Mouse (Mus musculus) layer of hippocampus, adult 8-10 months (tissue): ENCODE data around the gene Fgfr2. TPM values are rescaled to one million over a fixed set of nuclear protein-coding genes. Genes with fewer than 3 reads are reported as not detected.

Experiments used
- DNase-seq, 2 experiments: peaks; one replicate each; pipeline ENCODE4 v3.0.0; 2022; ENCODE audit warnings: low spot score in 2 of 2
- total RNA-seq, 4 experiments: library from RNA; stranded (reverse); gene quantifications; 2 replicates each; pipeline ENCODE4 v1.2.4; 2022

Fgfr2 gene
- 10 to 100 TPM; 60.7 to 72.9 (median 65.8) TPM for total RNA-seq

- peak in 1 of 2 experiments; percentile 30 for DNase-seq
Measured at GRCm38 (mm10) chr7:133123244-133123998, at the start of gene Fgfr2. Fgfr2 (minus strand) TSS chr7:133123350.

GRCm38 (mm10) chr7:133171403-133172032, 48.4 kb upstream of the Fgfr2 start:
- DNase-seq, result no peak

GRCm38 (mm10) chr7:133168928-133169327, 45.8 kb upstream of the Fgfr2 start:
- DNase-seq, result no peak

GRCm38 (mm10) chr7:133167903-133168302, 44.8 kb upstream of the Fgfr2 start:
- DNase-seq, result no peak

- no peak for DNase-seq
Measured at GRCm38 (mm10) chr7:133164770-133165169, 41.6 kb upstream of the Fgfr2 start.

GRCm38 (mm10) chr7:133163011-133163410, 39.9 kb upstream of the Fgfr2 start:
- no peak for DNase-seq

DNA sequence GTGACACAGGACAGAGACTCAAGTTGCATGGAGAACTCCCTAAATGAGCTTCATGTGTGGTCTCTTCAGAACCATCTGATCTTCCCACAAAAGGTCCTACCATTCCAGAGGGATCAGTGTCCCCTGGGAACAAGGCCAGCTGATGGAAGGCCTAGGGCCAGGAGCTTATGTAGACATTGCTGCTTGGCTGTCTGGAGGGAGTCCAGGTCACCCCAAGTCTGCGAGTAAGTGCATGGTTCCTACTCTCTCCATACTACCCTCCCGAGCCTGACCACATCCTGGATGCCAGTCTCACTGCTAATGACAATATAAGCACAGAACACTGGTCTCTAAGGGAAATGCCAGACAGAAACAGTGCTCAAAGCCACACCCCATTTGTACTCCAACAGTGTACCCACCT, 39.0 kb upstream of the Fgfr2 start:
- DNase-seq, result no peak

GRCm38 (mm10) chr7:133161362-133162080, 38.4 kb upstream of the Fgfr2 start:
- DNase-seq, result no peak

DNA sequence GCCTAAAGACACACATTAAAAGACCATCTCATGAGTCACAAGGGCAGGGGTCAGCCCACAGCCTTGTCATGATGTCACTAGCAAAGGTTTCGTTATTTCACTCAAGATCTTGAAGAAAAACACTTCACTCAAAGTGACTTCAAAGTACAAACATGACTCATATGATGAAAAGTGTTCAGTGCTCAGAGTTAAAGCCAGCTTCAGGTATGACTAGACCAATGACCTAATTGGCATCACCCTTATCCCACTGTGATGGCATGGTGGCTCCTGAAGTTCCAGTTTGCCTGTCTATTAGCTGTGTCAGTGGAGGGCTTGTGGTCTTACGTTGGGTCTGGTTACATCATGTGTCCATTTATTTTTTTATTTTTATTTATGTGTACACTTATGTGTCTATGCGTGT, 36.4 kb upstream of the Fgfr2 start:
- no peak for DNase-seq

DNA sequence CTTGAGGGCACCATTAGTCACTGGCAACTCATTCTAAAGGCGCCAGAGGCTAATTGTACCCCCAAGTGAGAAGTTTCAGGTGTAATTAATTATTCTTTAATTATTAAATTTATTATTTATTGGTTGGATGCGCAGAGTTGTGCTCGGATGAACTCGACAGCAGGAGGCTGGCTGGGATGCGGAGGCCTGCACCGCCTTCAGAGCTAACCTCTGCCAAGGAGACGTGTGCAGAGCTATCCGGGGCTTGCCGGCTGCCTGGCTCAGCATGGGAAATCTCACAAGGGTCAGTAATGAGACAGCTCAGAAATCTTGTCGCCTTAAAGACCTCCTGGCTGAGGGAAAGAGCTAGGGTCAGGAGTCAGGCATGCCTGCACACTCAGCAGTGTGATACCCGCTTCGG, 32.5 kb upstream of the Fgfr2 start:
- DNase-seq, result no peak

GRCm38 (mm10) chr7:133154846-133155245, 31.7 kb upstream of the Fgfr2 start:
- no peak for DNase-seq

- no peak for DNase-seq
Measured at GRCm38 (mm10) chr7:133139689-133140336, 16.7 kb upstream of the Fgfr2 start.

DNA sequence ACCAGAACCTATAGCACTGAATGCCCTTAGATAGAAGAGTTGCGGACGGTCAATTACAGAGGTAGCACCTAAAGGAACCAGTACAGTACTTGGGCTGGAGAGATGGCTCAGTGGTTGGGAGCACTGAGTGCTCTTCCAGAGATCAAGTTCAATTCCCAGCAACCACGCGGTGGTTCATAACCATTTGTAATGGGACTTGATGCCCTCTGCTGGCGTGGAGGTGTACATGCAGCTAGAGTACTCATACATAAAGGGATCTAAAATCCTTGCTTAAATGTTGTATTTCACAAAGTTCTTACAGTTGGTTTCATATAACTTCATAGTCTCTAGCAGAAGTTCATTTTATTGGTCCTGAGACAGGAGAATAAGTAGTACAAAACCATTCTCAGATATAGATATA, 10.4 kb upstream of the Fgfr2 start:
- DNase-seq, result no peak

GRCm38 (mm10) chr7:133132702-133133101, 9.6 kb upstream of the Fgfr2 start:
- no peak for DNase-seq

- DNase-seq, result no peak
Measured at GRCm38 (mm10) chr7:133124701-133125485, 1.7 kb upstream of the Fgfr2 start.

DNA sequence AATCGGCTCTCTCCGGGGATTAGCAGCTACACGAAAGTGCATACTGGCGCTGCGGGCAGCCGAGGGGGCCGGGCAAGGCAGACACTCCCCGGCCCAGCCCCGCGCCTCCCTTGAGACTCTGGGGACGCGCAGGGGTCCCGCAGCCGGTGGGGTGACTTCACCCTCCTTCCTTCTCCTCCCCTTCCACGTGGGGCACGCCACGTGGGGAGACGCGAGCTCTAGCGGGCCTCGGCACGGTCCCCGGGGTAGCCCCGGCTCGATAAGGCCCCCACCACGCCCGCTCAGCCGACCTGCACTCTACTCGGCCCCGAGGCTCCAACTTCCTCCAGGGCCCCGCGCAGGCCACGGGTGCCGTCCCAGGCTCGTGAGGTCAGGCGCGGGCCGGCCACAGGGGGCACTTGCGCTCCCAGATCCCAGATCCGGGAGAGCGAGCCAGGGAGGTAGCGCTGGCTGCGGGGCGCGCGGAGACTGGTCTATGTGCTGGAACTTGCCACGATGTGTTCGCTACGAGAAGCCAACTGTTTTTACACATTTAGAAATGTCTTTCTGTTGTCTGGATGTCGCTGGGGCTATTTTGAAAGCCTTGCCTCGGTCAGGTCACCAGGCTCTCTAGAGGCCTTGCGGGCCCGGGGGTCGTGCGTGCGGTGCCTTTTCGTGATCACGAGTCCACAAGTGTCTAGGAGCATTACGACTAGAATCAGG, 1.0 kb upstream of the Fgfr2 start, which contains the start of gene Ctbp2:
TSS of gene Ctbp2 (minus strand) at position 356 of the 702 bp plus-strand sequence.
- peak; percentile 42 to 58 for DNase-seq

- no peak for DNase-seq
Measured at GRCm38 (mm10) chr7:133122379-133123243, 539 bp downstream of the Fgfr2 start.

- DNase-seq, result no peak
Measured at GRCm38 (mm10) chr7:133121661-133122378, 1.3 kb downstream of the Fgfr2 start.
